Mouse (Mus musculus) G1E (cell line): ENCODE measurements at regions not wholly inside any gene's neighbourhood (a gene's known extent, or its start where the extent isn't known, plus 50 kb on each side); places are given as distances from the start of the nearest gene placed in this dataset.

ENCODE experiments used
- CTCF ChIP-seq: IDR thresholded peaks from 2 replicates; pipeline ENCODE4 v1.5.1; 2012; ENCODE audit warnings: low read depth, low read length, inconsistent platforms, mixed read lengths
- POLR2AphosphoS5 ChIP-seq: IDR thresholded peaks from 2 replicates; pipeline ENCODE4 v1.6.1; 2012; ENCODE audit warnings: low read depth, low read length, inconsistent platforms; ENCODE audit not compliant: insufficient replicate concordance

DNA sequence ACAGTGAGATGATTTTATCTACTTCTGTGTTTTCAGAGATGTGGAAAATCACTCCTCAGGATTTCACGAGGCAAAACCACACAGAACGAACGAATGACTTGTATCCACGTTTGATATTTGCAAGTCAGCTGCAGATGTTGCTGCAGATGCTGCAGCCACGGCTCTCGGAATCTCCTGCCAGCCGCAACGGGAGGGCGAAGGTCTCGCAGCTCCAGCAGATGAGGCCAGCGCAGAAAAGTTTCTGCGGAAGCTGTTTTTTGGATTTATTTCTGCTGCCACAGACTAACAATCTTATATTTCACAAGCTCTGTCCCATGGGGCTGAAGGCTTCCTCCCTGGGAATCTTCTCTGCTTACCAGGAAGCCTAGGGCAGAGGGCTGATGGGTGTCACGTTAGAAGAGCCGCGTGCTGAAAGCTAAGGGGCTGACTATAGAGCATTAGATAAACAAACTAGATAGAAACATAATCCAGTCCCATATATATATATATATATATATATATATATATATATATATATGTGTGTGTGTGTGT lies 61.5 kb upstream of the Igfbp7 start:
- TF ChIP-seq CTCF (no peak), POLR2AphosphoS5 (no peak)
